Mouse (Mus musculus) cerebellum, adult 2 months (tissue): ENCODE results near the gene Jmjd7.

Source experiments
- CTCF ChIP-seq: fragments of 200-500 bp; IDR thresholded peaks from 2 replicates; pipeline ENCODE4 v1.5.1; 2011; ENCODE audit warnings: low read depth, mild to moderate bottlenecking, control low read depth, low read length, moderate library complexity, borderline replicate concordance; ENCODE audit not compliant: insufficient read depth
- POLR2A ChIP-seq: fragments of 200-500 bp; IDR thresholded peaks from 2 replicates; pipeline ENCODE4 v1.6.1; 2011; ENCODE audit warnings: low read length, control low read depth, borderline replicate concordance; ENCODE audit not compliant: insufficient read depth

GRCm38 (mm10) chr2:120008672-120009071 is 18.6 kb upstream of the Jmjd7 start:
- TF ChIP-seq POLR2A (no peak), CTCF (no peak)
